Mouse (Mus musculus) layer of hippocampus, postnatal 14 days (tissue): ENCODE data around the gene Rtp3. TPM values are rescaled to one million over a fixed set of nuclear protein-coding genes. Genes with fewer than 3 reads are reported as not detected.

Experiments
- DNase-seq, 2 experiments: peaks; one replicate each; pipeline ENCODE4 v3.0.0; 2021 to 2022; ENCODE audit warnings: low spot score in 2 of 2, mixed read lengths in 1 of 2
- total RNA-seq, 2 experiments: library from RNA; stranded (reverse); gene quantifications; 2 replicates each; pipeline ENCODE4 v1.2.3; 2021

Gene Rtp3
- total RNA-seq, 2 experiments from 2014 or later = 0.19 to 0.65 TPM

- DNase-seq = no peak
Observed at GRCm38 (mm10) chr9:110946548-110947044, 43.8 kb downstream of the Rtp3 start.

- no peak for DNase-seq
Observed at GRCm38 (mm10) chr9:110945926-110946325, 44.5 kb downstream of the Rtp3 start, which contains the start of gene Tdgf1. Tdgf1 (minus strand) TSS chr9:110946158.

- DNase-seq = no peak
Observed at GRCm38 (mm10) chr9:110945343-110945742, 45.0 kb downstream of the Rtp3 start.

- DNase-seq = no peak
Observed at GRCm38 (mm10) chr9:110944265-110944664, 46.1 kb downstream of the Rtp3 start.

GRCm38 (mm10) chr9:110937506-110938490 is 52.6 kb downstream of the Rtp3 start:
- DNase-seq = no peak

- DNase-seq = no peak
Observed at GRCm38 (mm10) chr9:110935941-110936340, 54.4 kb downstream of the Rtp3 start.

Other genes with a start within 250 kb of the Rtp3 start
- gene Myl3, start 248.7 kb downstream of the Rtp3 start, total RNA-seq = not detected
- gene Pth1r, start 243.4 kb downstream of the Rtp3 start, total RNA-seq = 1 to 10 TPM; 5.6 to 6.5 TPM
- not detected for gene Prss42, start 192.4 kb downstream of the Rtp3 start, total RNA-seq
- gene Prss44, start 176.6 kb downstream of the Rtp3 start, total RNA-seq = not detected
- under 1 TPM; 0.21 to 0.55 TPM for gene Prss43, start 163.9 kb downstream of the Rtp3 start, total RNA-seq
- under 1 TPM; 0.31 to 0.65 TPM for gene Prss45, start 156.0 kb downstream of the Rtp3 start, total RNA-seq
- gene Prss46, start 146.1 kb downstream of the Rtp3 start, total RNA-seq = under 1 TPM in 1 of 2 experiments, not detected in 1; 0.31 TPM
- gene Prss50, start 132.6 kb downstream of the Rtp3 start, total RNA-seq = under 1 TPM in 1 of 2 experiments, not detected in 1; 0.36 TPM
- 10 to 100 TPM; 11.6 to 13.1 TPM for gene Als2cl, start 110.7 kb downstream of the Rtp3 start, total RNA-seq
- gene Tmie, start 110.5 kb downstream of the Rtp3 start, total RNA-seq = 1 to 10 TPM; 1.8 to 2.0 TPM
- gene Fam240a, start 73.7 kb downstream of the Rtp3 start, total RNA-seq = not detected
- under 1 TPM; 0.37 to 0.57 TPM for gene Tdgf1, start 44.4 kb downstream of the Rtp3 start, total RNA-seq
- 1 to 10 TPM; 2.0 to 2.6 TPM for gene Lrrc2, start 39.0 kb downstream of the Rtp3 start, total RNA-seq
- under 1 TPM; 0.32 to 0.74 TPM for gene Ltf, start 28.7 kb upstream of the Rtp3 start, total RNA-seq
- 1 to 10 TPM in 1 of 2 experiments, under 1 TPM in 1; 0.92 to 1.8 TPM for gene Ccrl2, start 66.9 kb upstream of the Rtp3 start, total RNA-seq
- gene Lrrfip2, start 127.0 kb upstream of the Rtp3 start, total RNA-seq = 10 to 100 TPM; 26.3 to 29.0 TPM